Mouse (Mus musculus): Measurements from ENCODE around the gene Htr3b.

- no peak for TF ChIP-seq POLR2A (IDR thresholded peaks at IDR 0.05; ENCODE audit: low read depth, low read length)
- TF ChIP-seq CTCF (IDR thresholded peaks at IDR 0.05; ENCODE audit: extremely low read depth, insufficient read depth, insufficient read length, insufficient replicate concordance) = no peak
These were observed 3.5 kb downstream of the Htr3b start for GRCm38 (mm10) chr9:48961314-48961713.
